Mouse (Mus musculus): ENCODE results near the gene Gm21996. TPM values are rescaled to one million over a fixed set of nuclear protein-coding genes. Genes with fewer than 3 reads are reported as not detected.

Gm21996 gene
- polyA plus RNA-seq (2012; rRNA removed): not detected in 2 replicates

GRCm38 (mm10) chrY:89745432-89745831 lies at the start of gene Gm21996:
Gene Gm21996 (minus strand): TSS chrY:89745532.

